Mouse (Mus musculus) lung, postnatal 0 days (tissue): ENCODE measurements around the gene Gse1. TPM values are rescaled to one million over a fixed set of nuclear protein-coding genes. Genes with fewer than 3 reads are reported as not detected.

Experiments used
- ATAC-seq: fragments of 200-750 bp; cut with Nextera tagmentation; 2 replicates; pipeline ENCODE4 v1.8.0; 2017; ENCODE audit warnings: moderate library complexity
- DNase-seq: peaks from one replicate; pipeline ENCODE4 v3.0.0-alpha.2; 2016; ENCODE audit warnings: low spot score
- H3K27ac ChIP-seq: fragments of 300-500 bp; sonication (generic); 2 replicates; pipeline ENCODE4 v1.5.1; 2014; ENCODE audit warnings: antibody characterized with exemption, mild to moderate bottlenecking, low read length, mixed read lengths
- H3K27me3 ChIP-seq: fragments of 300-500 bp; sonication (generic); replicated peaks from 2 replicates; pipeline ENCODE4 v1.6.1; 2014; ENCODE audit warnings: low read length, mixed read lengths; ENCODE audit not compliant: insufficient read depth
- H3K36me3 ChIP-seq: fragments of 300-500 bp; sonication (generic); 2 replicates; pipeline ENCODE4 v1.6.1; 2014; ENCODE audit warnings: low read length, mixed read lengths; ENCODE audit not compliant: insufficient read depth
- H3K4me1 ChIP-seq: fragments of 300-500 bp; sonication (generic); 2 replicates; pipeline ENCODE4 v1.6.1; 2014; ENCODE audit warnings: antibody characterized with exemption, low read depth, low read length, mixed read lengths; ENCODE audit not compliant: insufficient read depth
- H3K4me2 ChIP-seq: fragments of 300-500 bp; sonication (generic); replicated peaks from 2 replicates; pipeline ENCODE4 v1.6.1; 2014; ENCODE audit warnings: low read depth, mild to moderate bottlenecking, low read length, moderate library complexity, mixed read lengths
- H3K4me3 ChIP-seq: fragments of 300-500 bp; sonication (generic); 2 replicates; pipeline ENCODE4 v1.5.1; 2014; ENCODE audit warnings: low read depth, low read length
- H3K9ac ChIP-seq: fragments of 300-500 bp; sonication (generic); replicated peaks from 2 replicates; pipeline ENCODE4 v1.6.1; 2014; ENCODE audit warnings: low read depth, mild to moderate bottlenecking
- H3K9me3 ChIP-seq: fragments of 300-500 bp; sonication (generic); 2 replicates; pipeline ENCODE4 v1.6.1; 2016; ENCODE audit warnings: low read length, mixed read lengths
- CTCF ChIP-seq: IDR thresholded peaks from 2 replicates; pipeline ENCODE4 v1.5.1; 2016; ENCODE audit warnings: antibody characterized with exemption, mild to moderate bottlenecking
- EP300 ChIP-seq: IDR thresholded peaks from 2 replicates; pipeline ENCODE4 v1.6.1; 2016; ENCODE audit warnings: antibody characterized with exemption, mild to moderate bottlenecking, control low read depth
- WGBS: fragments of 180-500 bp; shearing (Covaris S2); extraction: QIAGEN DNeasy Blood & Tissue Kit; methylation state at CpG from one replicate; pipeline ENCODE4 v1.1.7; 2014; 5-methylcytosine and 5-hydroxymethylcytosine counted together
- polyA plus RNA-seq: library from polyadenylated mRNA; unstranded; fragments of >200 nt; fragmentation: Nextera tagmentation; extraction: Ambion mirVana; gene quantifications from 2 replicates; pipeline ENCODE4 v1.2.1, GENCODE M21; 2015

Gse1 gene
- polyA plus RNA-seq, 1 experiment from 2014 or later = 9.9 TPM

DNA sequence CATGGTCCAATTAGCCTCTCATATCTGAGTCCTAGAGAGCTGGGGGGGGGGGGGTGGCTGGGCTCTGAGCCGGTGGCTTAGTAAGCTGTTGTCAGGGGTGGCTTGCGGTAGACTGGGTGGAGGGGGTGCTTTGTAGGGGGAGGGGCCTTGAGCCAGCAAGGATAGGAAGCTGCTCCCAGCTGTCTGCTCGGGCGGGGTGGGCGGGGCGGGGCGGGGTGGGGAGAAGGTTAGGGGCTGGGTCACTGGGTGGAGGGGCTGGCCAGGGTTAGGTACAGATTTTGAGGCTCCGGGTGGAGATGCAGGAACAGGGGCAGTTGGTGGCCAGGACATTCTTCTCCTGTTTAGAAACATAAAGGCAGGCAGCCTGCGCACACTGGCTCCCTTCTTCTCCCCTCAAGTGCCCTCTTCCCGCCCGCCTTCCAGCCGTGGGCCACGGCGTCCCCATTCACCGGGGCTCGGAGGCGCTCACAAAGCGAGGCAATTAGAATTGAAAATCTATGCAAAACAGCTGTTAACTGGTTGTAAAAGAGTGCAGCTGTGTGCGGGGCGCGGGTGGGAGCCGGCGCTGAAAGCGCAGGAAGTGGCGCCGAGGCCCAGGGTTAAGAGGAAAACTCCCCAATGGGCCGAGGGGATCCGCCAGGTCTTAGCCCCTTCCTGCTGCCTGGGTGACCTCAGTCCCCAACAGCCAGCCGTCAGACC is 304.4 kb downstream of the Gse1 start:
- DNase-seq = peak; percentile 69

DNA sequence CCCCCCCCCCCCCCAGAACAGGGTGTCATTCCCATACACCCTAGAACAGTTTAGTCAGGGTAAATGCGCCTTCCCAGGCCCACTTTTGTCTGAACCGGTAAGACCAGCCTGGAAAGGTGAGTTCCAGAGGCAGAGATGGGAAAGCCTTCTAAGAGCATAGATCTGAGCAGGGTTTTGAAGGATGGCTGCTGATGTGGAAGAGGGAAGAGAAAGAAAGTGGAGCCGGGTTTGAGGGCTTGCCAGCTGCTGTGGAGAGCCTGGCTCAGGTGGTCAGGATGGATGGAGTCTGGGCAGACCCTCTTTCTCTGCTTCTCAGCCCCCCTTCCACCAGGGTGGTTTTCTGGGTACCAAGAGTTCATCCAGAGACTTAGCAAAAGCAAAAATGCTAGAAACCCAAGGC is 305.1 kb downstream of the Gse1 start:
- H3K4me2 ChIP-seq = no peak overlapping the region
- no peak for ATAC-seq
- no peaks in the 10 kb centered on the region for H3K9me3 ChIP-seq
- no peak overlapping the region for H3K4me3 ChIP-seq
- 61% methylated on average over 3 of the region's 3 CpGs for WGBS
- H3K9ac ChIP-seq = no peak overlapping the region
- H3K36me3 ChIP-seq = no peaks in the 10 kb centered on the region
- TF ChIP-seq CTCF = no peak
- no peak for TF ChIP-seq EP300
- peaks cover 29% of the 10 kb centered on the region for H3K4me1 ChIP-seq
- H3K27me3 ChIP-seq = no peaks in the 10 kb centered on the region
- DNase-seq = no peak
- H3K27ac ChIP-seq = no peak overlapping the region

More for the DNA sequence above, 304.4 kb downstream of the Gse1 start:
- 0 out of 2 replicates have a peak, but pooled peaks have one; percentile 8 for ATAC-seq
- peak overlapping the region; percentile 38; the same call in 1 of the 2 replicates for H3K27ac ChIP-seq
- no peaks in the 10 kb centered on the region for H3K9me3 ChIP-seq
- no peaks in the 10 kb centered on the region for H3K27me3 ChIP-seq
- H3K36me3 ChIP-seq = no peaks in the 10 kb centered on the region
- no peak overlapping the region for H3K4me3 ChIP-seq
- TF ChIP-seq CTCF = no peak
- TF ChIP-seq EP300 = no peak
- H3K4me1 ChIP-seq = peaks cover 29% of the 10 kb centered on the region
- H3K9ac ChIP-seq = no peak overlapping the region
- H3K4me2 ChIP-seq = peak overlapping the region; percentile 42
- 7% methylated on average over 22 of the region's 29 CpGs for WGBS

DNA sequence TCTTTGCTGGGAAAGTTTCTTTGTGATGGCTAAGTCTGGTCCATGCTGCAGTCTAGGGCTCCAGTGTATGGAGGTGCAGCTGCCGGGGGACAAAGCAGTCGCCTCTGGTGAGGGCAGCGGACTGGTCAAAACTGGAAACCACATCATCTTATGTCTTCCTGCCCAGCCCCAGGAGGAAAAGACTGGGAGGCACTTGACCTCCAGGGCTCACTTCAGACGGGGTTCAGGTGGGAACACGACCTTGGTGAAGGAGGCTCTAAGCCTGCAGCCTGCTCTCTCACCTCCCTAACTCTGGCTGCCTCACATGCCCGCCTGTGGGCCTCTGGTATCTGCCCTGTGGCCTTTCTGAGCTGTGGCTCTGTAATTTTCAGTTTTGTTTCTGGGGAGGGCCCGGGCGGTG is 305.8 kb downstream of the Gse1 start:
- H3K9ac ChIP-seq = no peak overlapping the region
- H3K27me3 ChIP-seq = no peaks in the 10 kb centered on the region
- ATAC-seq (no peak), DNase-seq (no peak)
- H3K9me3 ChIP-seq = no peaks in the 10 kb centered on the region
- TF ChIP-seq CTCF = no peak
- no peak for TF ChIP-seq EP300
- H3K36me3 ChIP-seq = no peaks in the 10 kb centered on the region
- 63% methylated on average over 8 of the region's 8 CpGs for WGBS
- no peak overlapping the region for H3K4me3 ChIP-seq
- H3K27ac ChIP-seq = no peak overlapping the region
- H3K4me2 ChIP-seq = no peak overlapping the region
- peaks cover 32% of the 10 kb centered on the region for H3K4me1 ChIP-seq

DNA sequence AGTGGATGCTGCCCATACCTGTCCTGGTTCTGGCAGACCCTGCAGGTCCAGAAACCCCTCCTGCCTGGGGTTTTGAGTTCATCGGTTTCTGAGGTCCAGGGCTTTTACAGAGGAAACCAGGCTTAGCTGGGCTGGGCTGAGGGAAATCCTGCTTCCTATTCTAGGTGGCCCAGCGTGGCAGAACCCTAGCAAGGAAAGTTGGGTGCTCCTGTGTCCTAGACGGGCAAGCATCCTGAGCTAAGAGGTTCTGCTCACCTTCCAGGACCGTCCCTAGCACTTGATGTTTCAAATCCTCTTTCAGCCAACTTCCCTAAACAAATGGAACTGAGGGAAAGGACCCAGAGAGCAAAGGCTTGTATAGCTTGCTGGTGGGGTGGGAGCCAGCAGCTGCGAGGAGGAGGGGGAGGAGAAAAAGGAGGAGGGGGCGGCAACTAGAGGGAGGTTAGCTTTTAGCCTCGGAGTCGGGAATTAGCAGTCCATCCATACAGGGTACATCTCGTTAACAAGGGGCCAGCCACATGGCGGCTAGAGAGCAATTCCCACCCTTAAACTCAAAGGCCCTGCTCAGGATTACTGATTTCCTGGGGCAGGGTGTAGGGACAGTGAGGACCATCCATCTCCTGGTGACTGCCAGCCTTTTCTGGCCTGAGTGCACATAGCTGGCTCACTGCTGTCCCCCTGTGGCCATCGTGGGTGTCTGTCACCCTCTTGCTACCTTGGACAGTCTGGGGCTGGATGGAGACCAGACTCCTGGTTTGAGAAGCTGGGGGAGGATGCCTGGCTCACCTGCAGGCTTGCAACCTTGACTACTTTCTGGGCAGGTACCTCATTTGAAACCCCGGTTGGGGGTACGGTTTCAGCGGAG is 306.5 kb downstream of the Gse1 start:
- H3K27ac ChIP-seq = no peak overlapping the region

DNA sequence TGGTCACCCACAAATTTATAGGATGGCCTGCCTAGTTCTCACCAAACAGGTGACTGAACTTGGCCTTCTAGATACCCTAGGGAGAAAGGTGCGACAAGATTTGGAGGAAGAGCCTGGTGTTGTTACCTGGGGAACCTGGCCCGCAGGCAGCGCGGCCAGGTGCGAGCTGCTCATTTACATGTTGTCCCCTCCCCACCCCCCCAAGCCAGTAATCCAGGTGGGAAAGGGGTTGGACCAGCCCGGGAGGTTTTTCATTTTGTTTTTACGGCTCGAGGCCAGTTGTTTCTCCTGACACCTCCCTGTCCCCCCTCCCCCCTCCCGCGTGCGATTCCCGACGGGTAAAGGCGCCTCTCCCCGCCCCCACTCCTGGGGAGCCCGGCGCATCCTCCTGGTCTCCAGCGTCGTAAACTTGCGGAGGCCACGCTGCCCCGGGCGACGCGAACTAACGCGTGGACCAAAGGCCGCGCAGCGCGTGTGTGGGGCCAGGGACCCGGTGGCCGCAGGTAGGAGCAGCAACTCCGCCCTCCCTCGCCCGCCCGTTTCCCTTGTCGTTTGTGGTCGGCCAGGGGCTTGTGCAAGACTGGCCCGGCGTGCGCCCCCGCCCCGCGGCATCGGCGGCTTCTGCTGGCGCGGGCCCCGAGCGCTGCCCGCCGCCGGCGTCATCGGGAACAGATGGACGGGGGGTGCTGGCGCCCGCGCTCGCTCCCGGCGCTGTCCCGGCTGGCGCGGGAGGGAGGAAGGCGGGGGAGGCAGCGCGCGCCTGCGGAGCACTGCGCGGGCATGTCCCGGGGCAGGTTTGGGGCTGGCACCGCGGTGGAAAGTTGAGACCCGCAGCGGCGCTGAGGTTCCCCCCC is 307.4 kb downstream of the Gse1 start:
- Histone ChIP-seq H3K4me2 (peak overlapping the region; percentile 98), H3K4me3 (peak overlapping the region; percentile 58), H3K9ac (peak overlapping the region; percentile 63), H3K9me3 (no peaks in the 10 kb centered on the region), H3K27ac (peak overlapping the region; percentile 92), H3K4me1 (peaks cover 40% of the 10 kb centered on the region), H3K27me3 (no peaks in the 10 kb centered on the region), H3K36me3 (no peaks in the 10 kb centered on the region)
- under 1% methylated on average over 48 of the region's 79 CpGs for WGBS
- DNase-seq (peak; percentile 80), ATAC-seq (no peak)
- TF ChIP-seq EP300 (no peak), CTCF (no peak)

More for the DNA sequence above, 306.5 kb downstream of the Gse1 start:
- Histone ChIP-seq H3K9ac (no peak overlapping the region), H3K36me3 (no peaks in the 10 kb centered on the region), H3K4me2 (no peak overlapping the region), H3K4me1 (peaks cover 35% of the 10 kb centered on the region), H3K9me3 (no peaks in the 10 kb centered on the region), H3K27me3 (no peaks in the 10 kb centered on the region), H3K4me3 (no peak overlapping the region)
- ATAC-seq (peak; percentile 20), DNase-seq (peak; percentile 95)
- WGBS = 20% methylated on average over 14 of the region's 14 CpGs
- TF ChIP-seq CTCF (peak; percentile 100), EP300 (no peak)
